Mouse (Mus musculus) adrenal gland, postnatal 36 days (tissue): Measurements from ENCODE around the gene Zfp651. TPM values are rescaled to one million over a fixed set of nuclear protein-coding genes. Genes with fewer than 3 reads are reported as not detected.

Source experiments
- DNase-seq, 2 experiments: peaks; one replicate each; pipeline ENCODE4 v3.0.0; 2021; ENCODE audit warnings: mixed read lengths in 1 of 2
- total RNA-seq, 2 experiments: library from RNA; stranded (reverse); gene quantifications; 2 replicates each; pipeline ENCODE4 v1.2.3; 2021

Zfp651 gene
- total RNA-seq, 2 experiments from 2014 or later, result 40.5 to 49.7 TPM

DNA sequence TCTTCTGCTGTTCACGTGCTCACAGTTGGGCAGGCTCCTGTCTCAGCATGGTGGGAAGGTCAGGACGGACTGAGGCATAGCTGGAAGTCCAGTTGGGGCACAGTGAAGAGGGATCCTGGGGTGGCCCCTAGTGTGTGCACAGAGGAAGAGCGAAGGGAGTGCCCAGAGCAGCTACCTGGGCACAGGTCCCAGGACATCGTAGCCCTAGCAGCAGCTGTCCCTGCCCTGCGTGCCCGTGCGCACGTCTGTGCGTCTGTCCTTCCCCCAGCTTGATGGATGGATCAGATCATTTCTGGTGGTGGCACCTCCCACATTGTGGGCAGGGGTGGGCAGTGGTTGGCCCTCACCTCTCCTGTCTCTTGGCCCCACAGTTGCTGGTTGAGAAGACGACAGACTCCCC, 3.1 kb downstream of the Zfp651 start:
- DNase-seq, result no peak

DNA sequence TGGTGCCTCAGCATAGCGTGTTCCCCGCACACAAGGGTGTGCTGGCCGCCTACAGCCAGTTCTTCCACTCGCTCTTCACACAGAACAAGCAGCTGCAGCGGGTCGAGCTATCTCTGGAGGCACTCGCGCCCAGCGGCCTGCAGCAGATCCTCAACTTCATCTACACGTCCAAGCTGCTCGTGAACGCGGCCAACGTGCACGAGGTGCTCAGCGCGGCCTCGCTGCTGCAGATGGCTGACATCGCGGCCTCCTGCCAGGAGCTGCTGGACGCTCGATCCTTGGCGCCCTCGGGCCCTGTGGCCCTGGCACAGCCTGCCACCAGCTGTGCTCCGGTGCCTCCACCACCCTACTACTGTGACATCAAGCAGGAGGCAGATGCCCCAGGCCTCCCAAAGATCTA, 3.6 kb downstream of the Zfp651 start:
- DNase-seq, result no peak

DNA sequence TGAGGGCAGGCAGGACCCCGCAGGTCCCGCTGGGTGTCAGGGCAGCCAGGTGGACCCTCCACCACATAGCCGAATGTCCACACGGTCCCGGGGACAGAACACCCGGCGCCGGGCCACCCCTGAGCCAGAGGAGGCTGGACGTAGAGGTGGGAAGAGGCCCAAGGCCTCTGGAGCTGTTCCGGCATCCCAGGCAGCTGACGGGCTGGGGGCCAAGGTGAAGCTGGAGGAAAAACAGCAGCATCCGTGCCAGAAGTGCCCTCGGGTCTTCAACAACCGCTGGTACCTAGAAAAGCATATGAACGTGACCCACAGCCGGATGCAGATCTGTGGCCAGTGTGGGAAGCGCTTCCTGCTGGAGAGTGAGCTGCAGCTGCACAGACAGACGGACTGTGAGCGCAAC, 4.6 kb downstream of the Zfp651 start:
- DNase-seq, result peak; percentile 49 to 55

DNA sequence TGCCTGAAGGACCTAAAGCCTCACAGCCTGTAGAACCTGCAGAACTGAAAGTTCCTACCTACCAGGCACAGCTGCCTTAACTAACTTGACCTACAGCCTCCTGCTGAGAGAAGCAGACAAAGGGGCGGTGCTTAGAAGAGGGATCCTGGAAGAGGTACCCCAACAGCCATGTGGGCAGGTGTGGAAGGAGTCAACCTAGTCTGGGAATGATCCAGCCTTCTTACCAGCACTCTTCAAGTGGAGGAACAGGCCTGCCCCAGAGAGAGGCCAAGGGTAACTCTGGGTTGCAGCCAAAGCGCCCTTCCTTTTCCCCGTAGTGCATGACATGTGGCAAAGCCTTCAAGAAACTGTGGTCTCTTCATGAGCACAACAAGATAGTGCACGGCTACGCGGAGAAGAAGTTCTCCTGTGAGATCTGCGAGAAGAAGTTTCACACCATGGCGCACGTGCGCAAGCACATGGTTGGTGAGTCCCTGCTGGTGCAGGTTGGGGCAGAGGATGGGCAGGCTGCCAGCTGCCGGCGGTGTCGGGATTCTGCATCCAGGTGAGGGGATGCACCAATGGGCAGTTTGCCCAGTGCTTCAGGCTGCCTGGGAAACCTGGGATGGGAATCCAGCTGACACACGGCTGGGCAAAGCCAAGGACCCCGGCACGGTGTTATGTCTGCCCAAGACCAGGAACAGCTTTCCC, 6.2 kb downstream of the Zfp651 start:
- no peak for DNase-seq

DNA sequence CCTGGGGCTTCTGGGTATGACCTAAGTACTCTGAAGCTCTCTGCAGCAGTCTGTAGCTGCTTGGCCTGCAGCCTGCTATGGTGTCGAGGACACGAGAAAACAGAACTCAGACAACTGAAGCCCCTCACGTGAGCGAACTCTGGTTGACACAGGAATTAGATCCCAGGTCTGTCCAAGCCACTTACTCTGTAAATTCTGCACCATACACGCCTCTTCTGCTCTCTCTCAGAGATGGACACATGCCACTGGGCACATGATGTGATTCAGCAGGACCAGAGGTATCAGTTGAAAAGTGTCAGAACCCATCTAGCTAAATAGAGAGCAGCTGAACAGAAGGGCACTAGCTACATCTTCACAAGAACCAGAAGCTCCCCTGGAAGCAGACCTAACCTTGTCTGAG, 13.3 kb downstream of the Zfp651 start:
- DNase-seq, result no peak

- DNase-seq, result no peak
Measured at GRCm38 (mm10) chr9:121775951-121776350, 16.8 kb downstream of the Zfp651 start.

GRCm38 (mm10) chr9:121776511-121776910, 17.4 kb downstream of the Zfp651 start:
- peak; percentile 34 to 49 for DNase-seq

DNA sequence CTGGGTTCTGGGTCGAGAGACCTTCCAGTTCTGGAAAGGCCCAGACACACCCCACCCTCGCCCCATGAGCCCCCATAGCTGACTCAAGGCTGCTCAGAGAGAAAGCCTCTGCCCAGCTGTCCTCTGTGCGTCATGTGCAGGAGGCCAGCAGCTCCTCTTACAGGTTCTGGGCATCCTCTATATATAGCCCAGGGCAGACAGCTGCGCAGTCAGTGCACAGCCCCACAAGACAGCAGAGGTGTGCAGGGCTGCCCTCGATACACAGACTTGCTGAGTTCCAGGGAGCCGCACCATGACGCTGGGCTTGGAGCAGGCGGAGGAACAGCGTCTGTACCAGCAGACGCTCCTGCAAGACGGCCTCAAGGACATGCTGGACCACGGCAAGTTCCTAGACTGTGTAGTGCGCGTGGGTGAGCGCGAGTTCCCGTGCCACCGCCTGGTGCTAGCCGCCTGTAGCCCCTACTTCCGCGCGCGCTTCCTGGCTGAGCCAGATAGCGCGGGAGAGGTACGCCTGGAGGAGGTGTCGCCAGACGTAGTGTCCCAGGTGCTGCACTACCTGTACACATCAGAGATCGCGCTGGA, 18.4 kb downstream of the Zfp651 start, which contains the start of gene Klhl40:
Gene Klhl40 (plus strand): TSS at position 124 of the 582 bp plus-strand sequence.
- DNase-seq, result no peak

DNA sequence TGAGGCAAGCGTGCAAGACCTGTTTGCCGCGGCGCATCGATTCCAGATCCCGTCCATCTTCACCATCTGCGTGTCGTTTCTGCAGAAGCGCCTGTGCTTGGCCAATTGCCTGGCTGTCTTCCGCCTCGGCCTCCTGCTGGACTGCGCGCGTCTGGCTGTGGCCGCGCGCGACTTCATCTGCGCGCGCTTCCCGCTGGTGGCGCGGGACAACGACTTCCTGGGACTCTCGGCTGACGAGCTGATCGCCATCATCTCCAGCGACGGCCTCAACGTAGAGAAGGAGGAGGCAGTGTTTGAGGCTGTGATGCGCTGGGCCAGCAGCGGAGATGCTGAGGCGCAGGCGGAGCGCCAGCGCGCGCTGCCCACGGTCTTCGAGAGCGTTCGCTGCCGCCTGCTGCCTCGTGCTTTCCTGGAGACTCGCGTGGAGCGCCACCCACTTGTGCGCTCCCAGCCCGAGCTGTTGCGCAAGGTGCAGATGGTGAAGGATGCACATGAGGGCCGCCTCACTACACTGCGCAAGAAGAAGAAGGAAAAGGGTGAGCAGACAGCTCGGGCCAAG, 19.0 kb downstream of the Zfp651 start:
- peak; percentile 37 to 61 for DNase-seq

- DNase-seq, result no peak
Measured at GRCm38 (mm10) chr9:121784801-121785200, 25.7 kb downstream of the Zfp651 start.

GRCm38 (mm10) chr9:121785261-121785660, 26.1 kb downstream of the Zfp651 start:
- DNase-seq, result no peak

DNA sequence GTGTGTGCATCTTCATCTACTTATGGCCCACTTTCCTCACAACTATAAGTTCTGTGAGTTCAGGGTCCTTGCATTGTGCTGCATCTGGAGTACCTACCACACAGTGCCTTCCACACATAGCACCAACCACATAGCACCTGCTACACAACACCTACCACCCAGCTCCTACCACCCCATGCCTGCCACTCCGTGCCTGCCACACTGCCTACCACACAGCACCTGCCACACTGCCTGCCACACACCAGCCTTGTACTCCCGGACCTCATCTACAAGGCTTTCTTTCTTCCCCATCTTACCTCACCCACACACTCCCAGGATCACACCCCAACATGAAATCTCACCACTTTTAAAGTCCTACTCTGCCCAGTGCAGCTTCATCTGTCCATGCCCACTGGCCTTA, 27.2 kb downstream of the Zfp651 start:
- DNase-seq, result no peak

DNA sequence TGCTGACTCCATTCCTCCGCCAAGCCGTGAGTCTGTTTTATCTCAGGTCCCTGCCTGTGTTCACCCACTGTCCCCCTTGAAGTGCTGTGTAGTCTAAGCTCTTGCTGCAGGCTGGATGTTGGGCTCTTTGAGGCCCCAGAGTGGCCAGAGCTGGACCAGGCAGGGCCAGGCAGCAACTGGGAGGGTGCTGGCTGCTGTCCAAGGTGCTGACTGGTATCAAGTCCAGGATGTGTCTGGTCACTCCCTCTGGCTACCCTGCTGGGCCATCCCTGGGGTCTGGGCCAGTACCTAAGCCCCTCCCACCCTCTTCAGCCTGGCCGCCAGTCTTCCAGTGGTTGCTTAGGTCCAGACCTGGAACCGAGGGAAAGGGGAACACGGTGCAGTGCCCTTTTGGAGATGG, 32.1 kb downstream of the Zfp651 start:
- DNase-seq, result peak; percentile 80 to 85

DNA sequence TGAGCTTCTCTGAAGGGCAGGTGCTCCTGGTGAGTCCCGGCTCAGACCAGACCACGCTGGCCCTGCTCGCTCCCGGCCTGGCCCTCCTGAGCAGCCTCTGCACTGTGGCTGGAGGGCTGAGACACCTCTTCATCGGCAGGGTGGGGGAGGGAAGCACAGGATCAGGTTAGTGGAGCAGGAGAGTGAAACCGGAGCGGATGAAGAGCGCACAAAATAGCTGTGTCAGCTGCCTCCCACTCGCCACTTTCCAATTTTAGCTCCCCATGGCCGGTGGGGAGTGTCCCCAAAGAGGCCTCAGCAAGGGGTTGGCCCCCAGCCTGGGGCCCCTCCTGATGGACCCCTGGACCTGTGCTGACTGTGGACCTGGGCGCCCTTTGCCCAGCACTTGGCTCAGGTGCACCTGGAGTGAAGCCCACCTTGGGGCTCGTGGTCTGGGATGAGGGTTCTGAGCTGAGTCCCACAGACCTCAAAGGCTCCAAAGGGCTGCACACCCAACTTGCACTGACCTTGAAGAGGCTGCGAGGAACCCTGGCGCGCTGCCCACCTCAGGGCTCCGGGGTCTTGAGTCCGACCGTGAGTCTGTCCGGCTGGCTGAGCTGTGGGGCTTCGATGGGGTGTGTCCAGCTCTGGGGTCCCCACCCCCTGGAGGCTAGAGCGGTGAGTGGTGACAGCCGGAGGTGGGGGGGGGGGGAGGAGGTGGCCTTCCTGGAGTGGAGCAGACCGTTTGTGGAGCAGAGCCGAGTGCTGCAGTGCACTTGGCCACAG, 32.8 kb downstream of the Zfp651 start, which contains the start of gene Hhatl:
Gene Hhatl (minus strand): TSS at position 751 of the 765 bp plus-strand sequence.
- DNase-seq, result no peak

DNA sequence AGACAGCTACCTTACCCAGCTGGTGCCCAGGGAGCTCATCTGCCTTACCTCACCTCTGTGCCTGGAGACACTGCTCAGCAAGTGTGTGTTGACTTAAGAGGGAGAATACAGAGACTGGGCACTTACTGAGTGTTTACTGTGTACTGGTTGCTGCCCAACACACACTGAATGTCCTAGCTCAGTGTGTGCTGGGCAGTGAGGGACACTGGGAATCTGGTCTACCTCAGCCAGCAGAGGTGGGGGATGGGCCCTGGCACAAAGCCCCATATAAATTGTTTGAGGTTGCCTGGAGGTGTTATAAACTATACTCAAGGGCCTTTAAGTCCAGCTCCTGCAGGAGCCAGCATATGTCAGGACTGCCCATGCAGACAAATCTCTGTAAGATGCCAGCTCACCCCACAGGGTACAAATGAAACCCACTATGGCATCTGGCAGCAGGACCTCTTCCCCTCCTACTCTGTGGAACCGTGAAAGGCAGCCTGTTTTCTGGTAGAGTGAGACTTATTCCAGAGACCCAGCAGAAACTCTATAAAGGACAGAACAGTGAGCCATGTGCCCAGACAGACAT, 35.9 kb downstream of the Zfp651 start:
- no peak for DNase-seq

DNA sequence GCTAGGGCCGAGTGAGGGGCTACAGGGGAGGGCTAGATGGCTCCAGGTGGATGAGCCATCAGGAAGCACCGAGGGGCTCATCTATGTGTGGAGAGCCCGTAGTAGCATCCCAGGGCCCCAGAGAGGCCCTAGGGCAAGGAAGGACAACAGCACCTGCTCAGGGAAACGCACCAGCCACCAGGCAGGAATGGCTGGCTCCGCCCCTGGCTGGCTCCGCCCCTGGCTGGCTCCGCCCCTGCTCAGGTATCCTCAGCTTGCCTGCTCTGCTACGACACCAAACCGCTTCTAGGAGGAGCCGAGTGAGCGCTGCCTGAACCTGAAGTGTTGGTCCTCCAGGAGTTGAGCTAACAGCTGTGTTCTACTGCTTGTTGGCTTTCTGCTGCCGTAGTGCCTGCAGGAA, 38.6 kb downstream of the Zfp651 start:
- no peak for DNase-seq

- no peak for DNase-seq
Measured at GRCm38 (mm10) chr9:121798887-121799520, 39.9 kb downstream of the Zfp651 start.

DNA sequence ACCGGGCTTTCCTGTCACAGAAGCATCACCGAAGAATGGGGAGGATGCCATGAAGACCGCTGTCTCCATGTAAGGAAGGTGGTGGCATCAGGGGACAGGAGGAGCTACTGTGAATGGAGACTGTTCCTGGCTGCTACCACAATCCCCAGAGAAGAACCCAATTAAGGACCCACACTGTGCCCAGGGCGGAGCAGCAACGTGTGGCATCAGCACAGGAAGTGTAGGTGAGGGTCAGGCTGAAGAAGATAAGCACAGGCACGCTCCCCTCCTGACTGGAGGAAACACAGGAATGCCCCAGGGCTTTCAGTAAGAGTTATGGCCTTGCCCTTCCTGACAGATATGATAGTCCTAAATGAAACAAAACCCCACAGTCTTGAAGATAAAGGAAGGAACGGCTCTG, 43.6 kb downstream of the Zfp651 start:
- DNase-seq, result no peak

DNA sequence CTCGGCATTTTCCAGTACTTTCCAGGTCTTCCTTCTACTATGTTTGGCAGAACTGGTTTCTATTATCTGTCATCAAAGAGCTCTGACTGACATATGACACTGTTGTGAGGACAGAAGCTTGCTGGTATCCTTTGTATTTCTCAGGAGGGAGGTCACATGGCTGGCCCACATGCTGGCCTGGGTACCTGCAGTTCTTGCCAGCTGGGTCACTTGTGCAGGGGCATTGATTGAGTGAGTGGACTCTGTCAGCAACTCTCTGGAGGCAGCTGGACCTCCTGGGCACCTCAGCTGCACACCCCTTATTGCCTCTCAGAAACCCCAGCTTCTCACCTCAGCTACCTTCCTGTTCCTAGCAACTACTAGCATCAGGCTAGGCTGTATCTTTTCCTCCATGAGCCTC, 48.4 kb downstream of the Zfp651 start:
- no peak for DNase-seq

GRCm38 (mm10) chr9:121807947-121808346, 48.8 kb downstream of the Zfp651 start:
- no peak for DNase-seq

GRCm38 (mm10) chr9:121808511-121808910, 49.4 kb downstream of the Zfp651 start:
- DNase-seq, result no peak
